Comparison of ENCODE assay signal across 8 mouse cellular contexts in genomic region chr13:109230335-109230987, GRCm38 (mm10).
A peak's percentile ranks its signal among the peaks of the same experiment; 100 is the strongest.
DNase-seq lines count a peak whose midpoint lies in the region; ATAC-seq and TF ChIP-seq lines count a peak whose summit lies in the region.

No protein-coding gene starts in this region.

- H3K9me3 ChIP-seq in liver, embryonic 14.5 days (ENCODE audit: control insufficient read depth, low read length): no peaks in the 10 kb centered on the region
- H3K9me3 ChIP-seq in forebrain, embryonic 11.5 days (ENCODE audit: control insufficient read depth, low read length): no peaks in the 10 kb centered on the region

- no peak for ATAC-seq in liver, embryonic 14.5 days (ENCODE audit: insufficient read depth)
- ATAC-seq in forebrain, embryonic 11.5 days (replicated peaks; ENCODE audit: low FRiP score): no peak

- peaks cover 12% of the 10 kb centered on the region for H3K4me1 ChIP-seq in thymus, adult 2 months (replicated peaks; ENCODE audit: control insufficient read depth, insufficient read depth, low read length)
- H3K4me1 ChIP-seq in liver, embryonic 14.5 days (replicated peaks; ENCODE audit: control insufficient read depth in 2 of 2, insufficient read depth in 2 of 2, low read length in 1 of 2): peaks cover 0 to 19% of the 10 kb centered on the region in 2 experiments; a peak in 3 of 4 replicates
- no peaks in the 10 kb centered on the region for H3K4me1 ChIP-seq in forebrain, embryonic 11.5 days (replicated peaks; ENCODE audit: control insufficient read depth, insufficient read depth, low read length)

- DNase-seq in heart, adult 11 months: peak; percentile 84
- no peak for DNase-seq in heart, adult 9 months (ENCODE audit: low spot score in 2 of 2)
- peak; percentile 42 for DNase-seq in thymus, adult 2 months
- no peak for DNase-seq in thymus, postnatal 4 days
- DNase-seq in liver, embryonic 14.5 days (ENCODE audit: low read depth in 3 of 3, low spot score in 3 of 3): no peak
- peak; percentile 49 for DNase-seq in thymus, postnatal 25 days
- no peak for DNase-seq in left cerebral cortex, adult 11 months (ENCODE audit: low spot score)
- DNase-seq in forebrain, embryonic 11.5 days (ENCODE audit: low spot score): no peak

- H3K27ac ChIP-seq in thymus, adult 2 months (ENCODE audit: control insufficient read depth, insufficient read depth, low read length): no peak overlapping the region
- H3K27ac ChIP-seq in liver, embryonic 14.5 days: no peak overlapping the region
- H3K27ac ChIP-seq in forebrain, embryonic 11.5 days (ENCODE audit: low read depth, low read length): no peak overlapping the region

- no peak for TF ChIP-seq POLR2A in thymus, adult 2 months (IDR thresholded peaks at IDR 0.05; ENCODE audit: control insufficient read depth, extremely low read depth, insufficient read depth, low read length, poor library complexity)

- H3K4me2 ChIP-seq in liver, embryonic 14.5 days (ENCODE audit: low read depth): peak overlapping the region; percentile 45
- no peak overlapping the region for H3K4me2 ChIP-seq in forebrain, embryonic 11.5 days (ENCODE audit: low read depth, low read length, severe bottlenecking)

- 9% methylated on average over 13 of the region's 13 CpGs for WGBS in thymus, adult 2 months
- 10% methylated on average over 13 of the region's 13 CpGs for WGBS in liver, embryonic 14.5 days (ENCODE audit: insufficient replicate concordance)
- 68% methylated on average over 13 of the region's 13 CpGs for WGBS in forebrain, embryonic 11.5 days

- no peak for TF ChIP-seq CTCF in thymus, adult 2 months (IDR thresholded peaks at IDR 0.05; ENCODE audit: borderline replicate concordance, control insufficient read depth, extremely low read depth, insufficient read depth, low read length, poor library complexity)
- TF ChIP-seq CTCF in liver, embryonic 14.5 days (IDR thresholded peaks at IDR 0.05; ENCODE audit: low read depth): no peak

- TF ChIP-seq EP300 in liver, embryonic 14.5 days (IDR thresholded peaks at IDR 0.05; ENCODE audit: low read depth): no peak

- no peak overlapping the region for H3K9ac ChIP-seq in liver, embryonic 14.5 days (replicated peaks)
- no peak overlapping the region for H3K9ac ChIP-seq in forebrain, embryonic 11.5 days (ENCODE audit: low read length)

- H3K27me3 ChIP-seq in thymus, adult 2 months (ENCODE audit: control insufficient read depth, insufficient read depth, low read length): no peaks in the 10 kb centered on the region
- no peaks in the 10 kb centered on the region for H3K27me3 ChIP-seq in liver, embryonic 14.5 days (ENCODE audit: control insufficient read depth, insufficient read depth, low read length)
- H3K27me3 ChIP-seq in forebrain, embryonic 11.5 days (ENCODE audit: control insufficient read depth, insufficient read depth, low read length): no peaks in the 10 kb centered on the region

- peak overlapping the region; percentile 9; the same call in 1 of the 2 replicates for H3K4me3 ChIP-seq in thymus, adult 2 months (ENCODE audit: control insufficient read depth, insufficient read depth, low read length)
- H3K4me3 ChIP-seq in liver, embryonic 14.5 days (ENCODE audit: insufficient read depth in 1 of 2, low read depth in 2 of 2, low read length in 2 of 2): no peak overlapping the region
- no peak overlapping the region for H3K4me3 ChIP-seq in forebrain, embryonic 11.5 days (ENCODE audit: low read depth, low read length)

- H3K36me3 ChIP-seq in thymus, adult 2 months (ENCODE audit: control insufficient read depth, insufficient read depth, low read length): no peaks in the 10 kb centered on the region
- H3K36me3 ChIP-seq in liver, embryonic 14.5 days (replicated peaks; ENCODE audit: control insufficient read depth, insufficient read depth, low read depth): no peaks in the 10 kb centered on the region
- no peaks in the 10 kb centered on the region for H3K36me3 ChIP-seq in forebrain, embryonic 11.5 days (ENCODE audit: control insufficient read depth, insufficient read depth, low read length)

Comparison
In these comparisons a context has a peak if more than half of its experiments do, and no peak if none do; other contexts are left out.
1. DNase-seq: peak in heart, adult 11 months (single experiment), thymus, adult 2 months (single experiment) and thymus, postnatal 25 days (single experiment); none in heart, adult 9 months (0 of 2), thymus, postnatal 4 days (single experiment), liver, embryonic 14.5 days (0 of 3), left cerebral cortex, adult 11 months (single experiment) and forebrain, embryonic 11.5 days (single experiment).